Mouse (Mus musculus) ES-E14 (cell line): ENCODE measurements at regions not wholly inside any gene's neighbourhood (a gene's known extent, or its start where the extent isn't known, plus 50 kb on each side); places are given as distances from the start of the nearest gene placed in this dataset.

Experiments
- CHD2 ChIP-seq: IDR thresholded peaks from 2 replicates; pipeline ENCODE4 v1.6.1; 2014; ENCODE audit warnings: mild to moderate bottlenecking, low read depth, low read length, inconsistent platforms
- HCFC1 ChIP-seq: IDR thresholded peaks from 2 replicates; pipeline ENCODE4 v1.6.1; 2012; ENCODE audit warnings: low read length, inconsistent platforms, borderline replicate concordance; ENCODE audit not compliant: insufficient read depth
- MAFK ChIP-seq: IDR thresholded peaks from 2 replicates; pipeline ENCODE4 v1.6.1; 2014; ENCODE audit warnings: mild to moderate bottlenecking, low read depth, low read length, inconsistent platforms; ENCODE audit not compliant: insufficient read depth
- ZC3H11A ChIP-seq: IDR thresholded peaks from 2 replicates; pipeline ENCODE4 v1.6.1; 2012; ENCODE audit warnings: low read depth, mild to moderate bottlenecking, inconsistent platforms, low read length, borderline replicate concordance
- ZNF384 ChIP-seq: IDR thresholded peaks from 2 replicates; pipeline ENCODE4 v1.6.1; 2012; ENCODE audit warnings: low read depth, low read length, inconsistent platforms

GRCm38 (mm10) chr1:177901566-177901965 is 81.7 kb upstream of the Catspere2 start:
- TF ChIP-seq ZC3H11A (no peak), MAFK (no peak), CHD2 (no peak), ZNF384 (no peak), HCFC1 (no peak)
